Mouse (Mus musculus): Measurements from ENCODE around the gene Agtpbp1.
A peak's percentile ranks its signal among the peaks of the same experiment; 100 is the strongest.
"Not testable (repeated sequence)": the region's sequence is repeated elsewhere in the genome, so short reads cannot be mapped to it uniquely, and the experiment has no call there.

Agtpbp1 gene

DNA sequence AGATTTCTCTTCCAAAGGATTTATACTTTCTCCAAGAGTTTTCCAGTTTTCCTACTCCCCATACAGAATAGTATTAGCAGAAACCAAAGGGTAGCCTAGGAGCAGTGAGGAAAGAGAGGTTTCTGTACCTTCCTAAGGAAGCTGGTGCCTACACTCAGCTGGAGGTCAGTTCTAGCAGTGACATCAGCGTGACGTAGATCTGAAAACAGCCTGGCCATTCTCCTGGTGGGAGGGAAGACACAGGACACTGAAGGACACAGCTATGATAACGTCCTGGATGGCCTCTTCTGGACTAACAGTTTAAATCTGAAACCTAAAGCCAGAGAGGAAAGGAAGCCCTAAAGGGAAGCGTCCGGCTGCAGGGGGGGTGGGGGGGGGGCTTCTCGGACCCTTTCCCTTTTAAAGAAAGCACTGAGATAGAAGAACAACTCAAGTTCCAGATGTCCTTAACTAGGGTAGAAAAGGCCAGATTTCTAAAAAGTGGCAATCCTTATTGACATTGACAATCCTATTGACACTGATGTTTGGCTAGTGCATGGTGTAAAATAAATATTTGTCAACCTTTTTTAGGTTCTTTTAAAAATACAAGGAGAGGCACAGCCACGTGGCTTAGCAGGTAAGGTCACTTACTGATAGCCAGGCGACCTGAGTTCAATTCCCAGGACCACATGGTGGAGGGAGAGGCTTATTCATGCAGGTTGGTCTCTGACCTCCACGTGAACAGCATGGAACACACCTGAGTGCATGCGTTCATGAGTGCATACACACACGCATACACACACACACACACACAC lies 63.6 kb downstream of the Agtpbp1 start:
- DNase-seq, result no peak

- no peak for DNase-seq
These were observed 64.2 kb downstream of the Agtpbp1 start for GRCm38 (mm10) chr13:59520834-59521233.

- no peak for DNase-seq
These were observed 65.5 kb downstream of the Agtpbp1 start for GRCm38 (mm10) chr13:59519479-59519878.

DNA sequence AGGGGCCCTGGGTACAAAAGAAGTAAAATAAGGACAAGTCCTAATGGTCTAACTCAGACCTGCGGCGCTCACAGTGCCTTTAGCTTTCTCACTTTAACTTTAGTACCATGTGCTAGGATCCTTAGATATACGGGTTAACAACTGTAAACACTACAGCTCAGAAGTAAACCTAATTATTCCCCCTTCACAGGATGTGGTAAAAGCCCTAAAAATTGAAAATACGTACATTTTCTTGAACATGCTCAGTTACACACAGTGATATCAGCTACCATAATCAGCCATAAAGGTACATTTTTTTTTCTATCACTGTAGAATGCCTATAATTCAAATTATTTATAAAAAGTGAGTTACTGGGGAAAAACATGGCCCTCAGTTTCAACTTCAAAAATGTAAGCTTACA lies 67.0 kb downstream of the Agtpbp1 start:
- DNase-seq, result no peak

- DNase-seq, result peak; percentile 70
These were observed 70.0 kb downstream of the Agtpbp1 start for GRCm38 (mm10) chr13:59515074-59515473.

DNA sequence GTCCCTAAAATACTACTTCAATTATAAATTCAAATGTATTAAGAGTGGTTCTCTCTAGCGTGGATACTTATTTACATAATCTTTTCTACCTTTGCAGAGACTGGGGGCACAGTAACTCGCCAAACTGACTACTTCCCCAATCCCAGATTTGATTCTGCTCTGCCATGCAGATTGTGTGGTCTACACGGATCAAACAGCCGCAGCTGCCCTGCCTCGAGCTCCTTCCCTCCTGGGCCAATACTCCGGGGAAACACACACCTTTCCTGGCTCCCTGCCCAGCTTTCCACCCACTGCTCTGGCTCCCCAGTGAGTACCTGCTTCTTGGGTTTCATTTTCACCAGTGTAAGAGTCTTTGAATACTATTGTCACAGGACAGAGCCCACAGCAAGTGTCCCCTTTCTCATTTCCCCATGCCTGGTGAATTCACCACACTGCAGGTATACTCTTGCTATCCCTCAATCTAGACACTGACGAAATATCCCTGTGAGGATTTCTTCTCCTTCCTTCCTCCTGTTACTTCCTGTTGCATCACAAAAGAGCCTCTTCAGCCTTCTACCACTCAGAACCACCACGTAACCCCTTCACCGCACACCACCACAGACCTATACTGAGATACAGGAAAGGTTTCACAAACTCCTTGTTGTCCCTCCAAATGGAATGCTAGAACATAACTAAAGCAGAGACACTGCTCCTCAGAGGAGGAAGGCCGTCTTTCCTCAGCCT lies 75.2 kb downstream of the Agtpbp1 start:
- peak; percentile 70 for DNase-seq

DNA sequence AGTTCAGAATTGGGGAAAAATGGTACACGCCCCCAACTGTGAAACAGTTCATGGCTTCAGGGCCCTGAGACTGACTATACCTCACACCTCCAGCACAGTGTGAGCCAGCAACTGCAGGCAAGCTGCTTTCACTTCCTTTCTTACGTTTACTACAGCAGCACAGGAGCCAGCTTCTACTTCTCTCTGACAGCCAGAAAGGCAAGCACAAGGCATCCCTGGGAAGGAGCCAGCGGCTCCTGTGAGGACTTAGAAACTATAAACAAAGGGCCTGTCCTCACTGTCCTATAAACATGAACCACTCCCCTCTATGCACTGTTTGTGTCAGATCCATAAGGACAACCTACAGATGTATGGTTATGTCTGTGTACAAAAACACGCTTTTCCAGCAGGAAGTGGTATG lies 76.4 kb downstream of the Agtpbp1 start:
- peak; percentile 15 for DNase-seq

- DNase-seq, result no peak
These were observed 78.6 kb downstream of the Agtpbp1 start for GRCm38 (mm10) chr13:59506450-59506849.

DNA sequence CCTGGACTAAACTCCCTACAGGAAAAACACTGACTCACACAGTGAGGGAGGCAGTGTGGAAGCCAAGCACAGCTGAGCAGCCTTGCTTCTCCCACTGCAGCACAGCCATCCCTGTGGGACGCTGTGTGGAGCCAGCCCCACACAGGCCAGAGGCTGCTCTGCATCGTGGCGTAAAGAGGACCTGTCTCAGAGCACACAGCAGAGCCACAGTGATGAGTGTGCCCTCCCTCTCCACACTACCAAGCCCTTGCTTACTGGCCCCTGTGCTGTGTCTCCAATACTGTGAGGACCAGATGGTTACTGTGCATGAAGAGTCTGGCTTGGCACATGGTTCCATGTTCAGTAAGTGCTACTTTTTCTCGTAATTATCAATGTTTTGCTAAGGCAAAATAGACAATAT lies 79.2 kb downstream of the Agtpbp1 start:
- no peak for DNase-seq

DNA sequence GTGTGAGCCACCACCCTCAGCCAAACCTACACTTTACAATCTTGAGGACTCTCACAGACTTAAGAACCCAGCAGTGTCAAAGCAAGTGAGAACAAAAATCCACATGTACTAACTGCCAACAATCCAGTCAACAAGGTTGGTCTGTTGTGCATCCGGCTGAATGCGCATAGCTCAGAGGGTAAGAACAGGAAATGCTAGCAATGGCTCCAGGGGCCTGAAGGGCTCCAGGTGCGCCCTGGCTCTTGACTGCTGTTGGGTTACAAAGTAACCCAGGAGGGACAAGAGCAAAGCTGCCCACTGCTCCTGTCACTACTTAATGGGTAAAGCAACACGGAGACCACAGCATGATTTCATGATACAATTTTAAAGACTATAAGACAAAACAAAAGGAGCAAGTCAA lies 81.4 kb downstream of the Agtpbp1 start:
- DNase-seq, result no peak

GRCm38 (mm10) chr13:59499831-59500230 lies 85.2 kb downstream of the Agtpbp1 start:
- DNase-seq, result no peak

- no peak for DNase-seq
These were observed 85.7 kb downstream of the Agtpbp1 start for GRCm38 (mm10) chr13:59499374-59499773.

DNA sequence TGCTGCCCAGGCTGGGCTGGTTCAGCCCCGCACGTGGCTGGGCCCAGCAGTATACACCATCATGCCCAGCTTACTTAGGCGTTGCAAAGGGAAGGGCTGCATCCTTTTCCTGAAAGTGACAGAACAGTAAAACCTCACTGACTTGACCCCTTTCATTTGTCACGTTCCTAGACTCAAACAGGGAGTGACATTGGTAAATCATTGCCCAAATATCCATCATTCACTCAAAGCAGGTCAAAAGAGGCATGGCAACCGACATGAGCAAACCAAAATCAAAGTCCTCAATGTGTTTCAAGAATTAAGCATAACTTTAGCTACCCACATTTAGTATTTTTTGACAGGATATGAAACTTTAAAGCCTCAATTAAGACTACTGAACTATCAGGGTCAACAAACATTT lies 86.8 kb downstream of the Agtpbp1 start:
- DNase-seq, result no peak

DNA sequence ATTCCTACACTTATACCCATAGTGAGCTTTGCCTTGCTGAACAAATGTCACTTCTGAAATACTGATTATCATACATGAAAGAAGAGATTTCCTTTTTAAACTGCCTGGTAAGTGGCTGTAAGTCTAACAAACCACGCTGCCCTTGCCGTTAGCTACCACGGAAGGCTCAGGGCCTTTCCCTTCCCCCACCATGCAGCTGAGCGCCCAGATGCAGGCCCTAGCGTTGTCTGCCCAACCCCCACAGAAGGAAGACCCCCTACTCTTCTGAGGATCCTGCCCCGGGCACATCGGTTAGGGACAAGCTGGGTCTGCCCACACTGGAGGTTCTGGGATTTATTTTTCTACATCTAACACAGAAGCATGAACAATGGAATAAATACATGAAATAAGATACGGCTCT lies 89.2 kb downstream of the Agtpbp1 start:
- no peak for DNase-seq

DNA sequence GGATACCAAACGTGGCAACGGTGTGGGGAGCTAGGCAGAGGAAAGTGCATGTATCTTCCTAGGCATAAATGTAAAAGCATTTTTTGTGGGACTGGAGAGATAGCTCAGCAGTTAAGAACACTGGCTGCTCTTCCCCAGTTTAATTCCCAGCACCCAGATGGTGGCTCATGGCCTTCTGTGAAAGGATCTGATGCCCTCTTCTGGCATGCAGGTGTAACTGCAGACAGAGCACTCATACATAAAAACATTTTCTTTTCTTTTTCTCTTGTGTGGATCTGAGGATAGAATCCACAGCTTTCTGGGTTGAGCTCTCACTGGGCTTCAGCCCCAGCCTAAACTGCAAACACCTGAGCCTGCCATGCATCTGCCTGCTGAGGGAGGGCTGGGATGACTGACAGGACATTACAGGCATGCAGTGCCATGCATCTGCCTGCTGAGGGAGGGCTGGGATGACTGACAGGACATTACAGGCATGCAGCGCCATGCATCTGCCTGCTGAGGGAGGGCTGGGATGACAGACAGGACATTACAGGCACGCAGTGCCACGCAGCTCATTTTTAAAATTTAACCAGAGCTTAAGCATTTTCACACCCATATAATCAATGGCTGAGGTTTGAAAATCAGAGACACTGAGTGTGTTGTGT lies 90.3 kb downstream of the Agtpbp1 start:
- no peak for DNase-seq

- DNase-seq, result no peak
These were observed 94.3 kb downstream of the Agtpbp1 start for GRCm38 (mm10) chr13:59490726-59491125.

GRCm38 (mm10) chr13:59489143-59489542 lies 95.9 kb downstream of the Agtpbp1 start:
- no peak for DNase-seq

DNA sequence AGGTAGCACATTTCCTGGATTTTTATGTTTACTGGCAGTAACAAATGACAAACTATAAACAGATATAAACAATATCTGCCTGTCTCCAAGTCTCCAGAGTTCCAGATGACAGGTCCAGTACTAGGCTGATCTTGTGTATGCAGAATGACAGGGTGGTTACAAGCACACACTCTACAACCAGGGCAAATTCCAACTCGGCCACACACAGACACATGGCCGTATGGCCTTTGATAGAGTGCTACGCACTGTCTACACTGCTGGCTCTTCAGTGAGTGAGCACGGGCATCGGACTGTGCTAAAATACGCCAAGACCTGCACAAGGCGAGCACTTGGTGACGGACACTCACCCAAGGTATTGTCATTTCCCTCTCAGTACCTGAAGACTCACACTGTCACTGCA lies 97.7 kb downstream of the Agtpbp1 start:
- no peak for DNase-seq

GRCm38 (mm10) chr13:59486243-59486642 lies 98.8 kb downstream of the Agtpbp1 start:
- no peak for DNase-seq

- no peak for DNase-seq
These were observed 99.6 kb downstream of the Agtpbp1 start for GRCm38 (mm10) chr13:59485456-59485855.

DNA sequence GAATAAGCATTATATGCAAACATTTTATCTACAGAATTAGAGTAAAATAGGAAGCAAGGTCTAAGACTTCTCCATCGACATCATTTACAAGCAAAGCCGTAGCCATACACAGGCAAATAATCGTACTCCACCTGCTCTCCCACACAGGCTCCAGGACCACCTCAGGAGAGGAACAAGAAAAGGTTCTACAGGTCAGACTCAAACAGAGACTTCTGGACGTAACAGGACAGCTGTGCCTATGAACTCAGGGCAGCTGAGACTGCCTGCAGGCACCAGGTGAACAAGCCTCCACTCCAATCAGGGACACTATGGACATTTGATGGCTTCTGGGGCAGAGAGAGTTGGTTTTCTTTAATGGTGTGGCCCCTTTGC lies 103.6 kb downstream of the Agtpbp1 start:
- DNase-seq, result no peak

DNA sequence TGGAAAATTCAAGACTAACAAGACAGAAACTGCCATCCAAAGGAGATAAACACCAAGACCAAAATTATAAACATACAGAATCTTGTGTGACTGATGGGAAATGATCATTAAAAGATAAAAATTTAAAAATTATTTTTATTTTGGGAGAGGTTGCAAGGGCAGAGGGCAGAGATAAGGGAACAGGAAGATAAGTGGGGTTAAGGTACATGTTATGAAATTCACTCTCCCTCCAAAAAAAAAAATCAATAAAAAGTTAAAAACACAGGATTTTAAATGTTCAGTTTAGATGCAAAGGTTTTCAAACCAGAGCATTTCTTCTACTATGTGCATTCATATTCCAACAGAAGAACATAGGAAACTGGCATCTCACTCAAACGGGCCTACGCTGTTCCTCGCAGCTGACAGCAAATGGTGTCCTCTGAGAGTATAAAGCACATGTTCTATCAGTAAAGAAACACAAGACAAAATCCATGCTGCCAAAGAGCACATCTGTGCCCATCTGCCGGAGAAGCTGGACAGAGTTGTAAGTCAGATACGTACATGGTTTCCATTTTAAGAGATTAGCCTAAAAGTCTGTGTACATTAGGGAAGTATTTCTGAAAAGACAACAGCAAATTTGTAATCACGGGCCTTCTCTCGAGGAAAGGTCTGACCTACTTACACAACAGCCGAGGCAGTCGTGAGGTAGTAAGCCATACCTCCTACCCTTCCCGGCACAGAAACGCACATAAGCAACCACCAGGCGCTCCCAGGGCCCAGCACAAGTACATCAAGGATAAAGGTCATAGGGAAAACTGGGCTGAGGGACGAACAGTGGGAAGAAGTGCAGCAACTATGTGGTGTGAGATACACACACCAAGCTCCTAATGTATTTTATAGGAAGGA lies 104.2 kb downstream of the Agtpbp1 start:
- DNase-seq, result no peak

GRCm38 (mm10) chr13:59477928-59478327 lies 107.1 kb downstream of the Agtpbp1 start:
- not testable (repeated sequence) for DNase-seq

Data from lung, postnatal 14 days (tissue).